Mouse (Mus musculus): ENCODE data around the gene Rb1. TPM values are rescaled to one million over a fixed set of nuclear protein-coding genes. Genes with fewer than 3 reads are reported as not detected.

Rb1 gene
- polyA plus RNA-seq, 1 experiment: 2.9 TPM

DNA sequence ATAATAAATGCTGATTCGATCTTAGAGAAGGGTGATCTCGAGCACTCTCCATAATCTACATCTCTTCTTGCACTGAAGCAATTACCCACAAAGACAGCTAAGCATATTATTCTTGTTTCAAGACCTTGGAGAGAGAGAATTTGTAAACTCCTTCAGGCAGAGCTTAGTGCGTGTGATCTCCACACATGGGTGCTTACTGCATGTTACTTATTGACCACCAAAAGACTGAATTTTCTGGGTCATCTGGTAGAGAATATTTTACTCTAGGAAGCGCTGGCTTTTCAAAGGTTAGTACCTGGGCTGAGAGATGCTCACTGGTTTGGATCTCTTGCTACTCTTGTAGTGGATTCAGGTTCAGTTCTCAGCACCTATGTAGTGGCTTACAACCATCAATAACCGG, 25.5 kb upstream of the Rb1 start:
- Histone ChIP-seq H3K36me3 (ENCODE audit: control insufficient read depth, insufficient read depth, low read length) (peaks cover 24% of the 10 kb centered on the region), H3K27ac (ENCODE audit: insufficient read depth, low read depth, low read length) (no peak overlapping the region), H3K4me3 (ENCODE audit: low read depth, low read length) (no peak overlapping the region), H3K27me3 (ENCODE audit: control insufficient read depth, insufficient read depth, low read length) (no peaks in the 10 kb centered on the region), H3K4me1 (ENCODE audit: control insufficient read depth, insufficient read depth, insufficient read length, low read length) (peaks cover 2% of the 10 kb centered on the region; the same call in 1 of the 2 replicates)
- TF ChIP-seq POLR2A (IDR thresholded peaks at IDR 0.05; ENCODE audit: low read depth, low read length) (no peak), CTCF (IDR thresholded peaks at IDR 0.05; ENCODE audit: extremely low read depth, insufficient read length, insufficient replicate concordance, low read depth, low read length) (no peak)
- 93% methylated on average over 5 of the region's 5 CpGs for WGBS

DNA sequence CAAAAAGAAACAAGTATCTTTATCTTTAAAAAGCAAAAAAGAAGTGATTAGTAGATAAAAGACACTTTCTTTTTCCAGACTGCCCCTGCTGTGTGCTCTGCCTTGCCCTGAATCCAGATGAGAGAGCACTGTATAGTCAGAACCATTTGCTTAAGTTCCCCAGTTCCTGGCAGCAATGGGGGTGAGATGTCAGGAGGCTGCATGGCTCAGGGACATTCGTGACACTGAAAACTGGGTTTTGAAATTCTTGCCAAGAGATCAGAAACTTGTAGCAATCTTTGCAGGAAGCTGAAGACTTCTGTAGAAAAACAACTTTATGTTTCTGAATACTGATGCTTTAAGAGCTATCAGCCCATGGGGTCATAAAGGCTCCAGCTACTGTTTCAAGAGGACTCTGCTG, 24.4 kb upstream of the Rb1 start:
- H3K4me3 ChIP-seq (ENCODE audit: low read depth, low read length): no peak overlapping the region
- H3K36me3 ChIP-seq (ENCODE audit: control insufficient read depth, insufficient read depth, low read length): peaks cover 14% of the 10 kb centered on the region
- TF ChIP-seq CTCF (IDR thresholded peaks at IDR 0.05; ENCODE audit: extremely low read depth, insufficient read length, insufficient replicate concordance, low read depth, low read length) (no peak), POLR2A (IDR thresholded peaks at IDR 0.05; ENCODE audit: low read depth, low read length) (no peak)
- H3K27ac ChIP-seq (ENCODE audit: insufficient read depth, low read depth, low read length): no peak overlapping the region
- peaks cover 2% of the 10 kb centered on the region; the same call in 1 of the 2 replicates for H3K4me1 ChIP-seq (ENCODE audit: control insufficient read depth, insufficient read depth, insufficient read length, low read length)
- no peaks in the 10 kb centered on the region for H3K27me3 ChIP-seq (ENCODE audit: control insufficient read depth, insufficient read depth, low read length)
- 73% methylated on average over 1 of the region's 1 CpGs for WGBS

DNA sequence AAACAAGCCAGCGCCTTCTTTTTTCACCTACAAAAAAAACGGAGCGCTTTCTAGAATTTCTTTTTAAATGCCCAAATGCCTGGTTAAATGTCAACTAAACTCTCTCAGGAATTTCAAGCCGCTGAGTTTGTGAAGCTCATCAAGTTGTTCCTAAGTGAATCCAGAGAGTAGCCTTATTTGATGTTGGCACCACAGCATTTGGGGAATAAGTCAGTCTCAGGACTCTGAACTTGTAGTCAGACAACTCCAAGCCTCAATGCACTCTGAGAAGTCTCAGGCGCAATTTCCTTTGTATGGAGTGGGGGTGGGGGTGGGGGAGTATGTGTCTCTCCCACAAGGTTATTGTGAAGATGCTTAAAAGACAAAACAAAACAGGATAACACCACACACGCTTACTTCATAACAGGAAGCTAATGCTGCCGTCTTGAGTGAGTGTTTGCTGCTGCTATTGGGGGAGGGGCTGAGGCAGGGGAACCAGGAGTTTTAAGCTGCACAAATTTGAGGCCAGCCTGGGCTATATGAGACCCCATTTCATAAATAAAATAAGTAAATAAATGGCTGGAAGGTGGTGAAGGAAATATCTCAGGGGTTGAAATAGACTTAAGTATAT, 23.5 kb upstream of the Rb1 start:
- no peak for TF ChIP-seq CTCF (IDR thresholded peaks at IDR 0.05; ENCODE audit: extremely low read depth, insufficient read length, insufficient replicate concordance, low read depth, low read length)
- TF ChIP-seq POLR2A (IDR thresholded peaks at IDR 0.05; ENCODE audit: low read depth, low read length): no peak
- H3K36me3 ChIP-seq (ENCODE audit: control insufficient read depth, insufficient read depth, low read length): peaks cover 10% of the 10 kb centered on the region
- peaks cover 2% of the 10 kb centered on the region; the same call in 1 of the 2 replicates for H3K4me1 ChIP-seq (ENCODE audit: control insufficient read depth, insufficient read depth, insufficient read length, low read length)
- WGBS: 79% methylated on average over 7 of the region's 7 CpGs
- H3K27ac ChIP-seq (ENCODE audit: insufficient read depth, low read depth, low read length): no peak overlapping the region
- H3K4me3 ChIP-seq (ENCODE audit: low read depth, low read length): no peak overlapping the region
- no peaks in the 10 kb centered on the region for H3K27me3 ChIP-seq (ENCODE audit: control insufficient read depth, insufficient read depth, low read length)

DNA sequence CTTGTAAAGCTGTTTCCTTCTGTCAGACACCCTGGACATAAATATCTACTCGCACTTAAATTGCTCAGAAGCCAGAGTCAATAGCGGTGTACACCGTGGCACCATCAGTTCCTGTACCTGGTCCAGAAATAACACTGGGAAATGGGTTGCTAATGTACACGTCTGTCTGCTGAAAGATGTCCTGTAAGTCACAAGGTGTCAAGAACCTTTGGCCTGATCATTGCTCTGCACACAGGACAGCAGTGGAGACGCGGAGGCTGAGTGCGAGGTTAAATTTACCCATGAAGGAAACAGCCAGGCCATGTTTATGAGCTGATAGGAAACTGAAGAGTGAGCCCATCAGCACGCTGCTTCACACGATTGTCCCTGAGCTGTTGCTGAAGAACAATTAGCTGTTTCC, 21.7 kb upstream of the Rb1 start:
- 77% methylated on average over 9 of the region's 9 CpGs for WGBS

DNA sequence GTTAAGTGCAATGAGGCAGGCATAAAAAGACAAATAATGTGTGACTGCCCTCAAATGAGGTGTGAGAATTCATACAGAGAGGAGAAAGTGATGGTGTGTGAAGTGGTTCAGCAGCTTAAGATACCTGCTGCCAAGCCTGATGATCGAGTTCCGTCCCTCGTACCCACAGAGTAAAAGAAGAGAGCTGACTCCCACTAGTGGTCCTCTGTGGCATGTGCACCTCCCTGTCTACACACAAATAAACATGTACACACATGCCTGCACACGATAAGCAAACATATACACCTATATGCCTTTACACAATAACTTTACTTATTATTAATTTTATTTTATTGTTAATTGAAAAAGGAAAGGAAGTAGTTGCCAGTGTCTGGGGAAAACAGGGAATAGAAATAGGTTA, 20.0 kb upstream of the Rb1 start:
- Histone ChIP-seq H3K27me3 (ENCODE audit: control insufficient read depth, insufficient read depth, low read length) (no peaks in the 10 kb centered on the region), H3K4me1 (ENCODE audit: control insufficient read depth, insufficient read depth, insufficient read length, low read length) (peaks cover 2% of the 10 kb centered on the region; the same call in 1 of the 2 replicates), H3K4me3 (ENCODE audit: low read depth, low read length) (no peak overlapping the region), H3K27ac (ENCODE audit: insufficient read depth, low read depth, low read length) (no peak overlapping the region), H3K36me3 (ENCODE audit: control insufficient read depth, insufficient read depth, low read length) (no peaks in the 10 kb centered on the region; the same call in 1 of the 2 replicates)
- TF ChIP-seq POLR2A (IDR thresholded peaks at IDR 0.05; ENCODE audit: low read depth, low read length): no peak
- 95% methylated on average over 4 of the region's 4 CpGs for WGBS

More for the DNA sequence above, 21.7 kb upstream of the Rb1 start:
- H3K27ac ChIP-seq (ENCODE audit: insufficient read depth, low read depth, low read length): 0 out of 2 replicates have a peak overlapping the region, but pooled peaks have one; percentile 49
- H3K36me3 ChIP-seq (ENCODE audit: control insufficient read depth, insufficient read depth, low read length): peaks cover 2% of the 10 kb centered on the region; the same call in 1 of the 2 replicates
- no peaks in the 10 kb centered on the region for H3K27me3 ChIP-seq (ENCODE audit: control insufficient read depth, insufficient read depth, low read length)
- no peak overlapping the region for H3K4me3 ChIP-seq (ENCODE audit: low read depth, low read length)
- no peak for TF ChIP-seq CTCF (IDR thresholded peaks at IDR 0.05; ENCODE audit: extremely low read depth, insufficient read length, insufficient replicate concordance, low read depth, low read length)
- TF ChIP-seq POLR2A (IDR thresholded peaks at IDR 0.05; ENCODE audit: low read depth, low read length): no peak
- H3K4me1 ChIP-seq (ENCODE audit: control insufficient read depth, insufficient read depth, insufficient read length, low read length): peaks cover 2% of the 10 kb centered on the region; the same call in 1 of the 2 replicates

DNA sequence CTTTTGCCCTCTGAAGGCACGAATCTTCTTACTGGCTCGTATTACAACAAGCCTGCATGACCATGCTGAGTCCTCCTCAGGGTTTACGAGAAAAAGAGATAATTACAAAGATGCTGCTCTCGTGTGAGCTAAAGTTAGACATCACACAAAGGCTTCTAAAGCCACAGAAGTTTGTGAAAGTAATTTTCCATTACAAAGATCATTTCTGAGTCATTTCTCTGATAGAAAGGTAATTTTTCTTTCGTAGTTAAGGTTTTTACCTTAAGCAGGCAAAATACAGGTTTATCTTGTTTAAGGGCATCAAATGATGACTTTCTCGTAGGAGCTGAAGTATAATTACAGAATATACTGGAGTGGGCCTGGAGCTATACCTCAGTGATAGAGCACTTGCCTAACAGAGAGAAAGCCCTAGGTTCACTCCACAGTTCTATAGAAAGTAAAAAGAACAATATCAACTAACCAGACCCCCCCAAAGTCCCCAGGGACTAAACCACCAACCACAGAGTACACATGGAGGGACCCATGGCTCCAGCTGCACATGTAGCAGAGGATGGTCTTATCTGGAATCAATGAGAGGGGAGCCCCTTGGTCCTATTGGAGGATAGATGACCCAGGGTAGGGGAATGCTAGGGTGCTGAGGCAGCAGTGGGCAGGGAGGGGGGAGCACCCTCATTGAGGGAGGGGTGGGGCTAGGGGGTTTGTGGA, 14.6 kb upstream of the Rb1 start:
- no peak for TF ChIP-seq CTCF (IDR thresholded peaks at IDR 0.05; ENCODE audit: extremely low read depth, insufficient read length, insufficient replicate concordance, low read depth, low read length)
- no peak for TF ChIP-seq POLR2A (IDR thresholded peaks at IDR 0.05; ENCODE audit: low read depth, low read length)
- 69% methylated on average over 6 of the region's 6 CpGs for WGBS
- no peaks in the 10 kb centered on the region for H3K27me3 ChIP-seq (ENCODE audit: control insufficient read depth, insufficient read depth, low read length)
- H3K27ac ChIP-seq (ENCODE audit: insufficient read depth, low read depth, low read length): no peak overlapping the region
- no peak overlapping the region for H3K4me3 ChIP-seq (ENCODE audit: low read depth, low read length)
- H3K4me1 ChIP-seq (ENCODE audit: control insufficient read depth, insufficient read depth, insufficient read length, low read length): no peaks in the 10 kb centered on the region
- no peaks in the 10 kb centered on the region for H3K36me3 ChIP-seq (ENCODE audit: control insufficient read depth, insufficient read depth, low read length)

DNA sequence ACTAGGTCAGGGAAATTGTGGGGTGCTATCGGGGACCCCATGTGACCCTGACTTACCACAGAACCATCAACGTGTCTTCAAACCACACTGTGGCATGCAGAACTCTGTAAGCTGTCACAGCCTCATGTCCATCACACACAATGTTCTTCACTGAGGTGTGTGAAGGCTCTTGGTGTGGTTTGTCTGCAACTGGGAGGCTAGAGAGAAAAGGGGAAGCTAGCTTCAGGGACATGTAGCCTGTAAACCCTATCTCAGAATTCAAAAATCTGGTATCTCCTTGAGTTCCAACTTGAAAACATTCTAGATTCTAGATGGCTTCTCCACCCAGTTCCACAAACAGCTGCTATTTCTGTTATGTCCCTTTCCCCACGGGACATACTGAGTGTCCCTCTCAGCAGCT, 14.0 kb upstream of the Rb1 start:
- TF ChIP-seq CTCF (IDR thresholded peaks at IDR 0.05; ENCODE audit: extremely low read depth, insufficient read length, insufficient replicate concordance, low read depth, low read length) (no peak), POLR2A (IDR thresholded peaks at IDR 0.05; ENCODE audit: low read depth, low read length) (no peak)
- WGBS: 69% methylated on average over 3 of the region's 3 CpGs
- Histone ChIP-seq H3K36me3 (ENCODE audit: control insufficient read depth, insufficient read depth, low read length) (no peaks in the 10 kb centered on the region), H3K27me3 (ENCODE audit: control insufficient read depth, insufficient read depth, low read length) (no peaks in the 10 kb centered on the region), H3K27ac (ENCODE audit: insufficient read depth, low read depth, low read length) (no peak overlapping the region), H3K4me1 (ENCODE audit: control insufficient read depth, insufficient read depth, insufficient read length, low read length) (no peaks in the 10 kb centered on the region), H3K4me3 (ENCODE audit: low read depth, low read length) (no peak overlapping the region)
